Mouse (Mus musculus) mesoderm, embryonic 11.5 days (tissue): ENCODE results near the gene Gm9913.

Experiments
- DNase-seq: peaks from one replicate; pipeline ENCODE4 v3.0.0-alpha.2; 2012; ENCODE audit warnings: low read depth, low spot score

Gene Gm9913

GRCm38 (mm10) chr2:125494831-125495812 is 9.8 kb upstream of the Gm9913 start:
- no peak for DNase-seq

GRCm38 (mm10) chr2:125496696-125497095 is 8.2 kb upstream of the Gm9913 start:
- no peak for DNase-seq

DNA sequence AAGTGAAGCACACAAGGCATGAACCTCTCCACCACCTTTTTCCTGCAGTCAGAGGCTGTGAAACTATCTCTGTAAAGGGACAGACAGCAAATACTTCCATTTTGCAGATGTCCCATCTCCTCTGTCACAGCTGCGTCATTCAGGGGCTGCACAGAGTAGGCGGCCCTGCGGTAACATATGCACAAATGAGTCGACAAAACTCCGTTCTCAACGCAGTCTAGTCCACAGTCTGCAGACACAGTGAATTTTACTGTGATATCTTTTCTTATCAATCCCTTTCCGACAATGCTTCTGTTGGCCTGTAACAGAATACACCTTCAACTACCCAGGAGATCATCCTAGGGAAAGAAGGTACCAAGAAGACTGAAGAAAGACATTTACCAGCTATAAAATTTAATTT is 6.7 kb upstream of the Gm9913 start:
- DNase-seq = no peak

DNA sequence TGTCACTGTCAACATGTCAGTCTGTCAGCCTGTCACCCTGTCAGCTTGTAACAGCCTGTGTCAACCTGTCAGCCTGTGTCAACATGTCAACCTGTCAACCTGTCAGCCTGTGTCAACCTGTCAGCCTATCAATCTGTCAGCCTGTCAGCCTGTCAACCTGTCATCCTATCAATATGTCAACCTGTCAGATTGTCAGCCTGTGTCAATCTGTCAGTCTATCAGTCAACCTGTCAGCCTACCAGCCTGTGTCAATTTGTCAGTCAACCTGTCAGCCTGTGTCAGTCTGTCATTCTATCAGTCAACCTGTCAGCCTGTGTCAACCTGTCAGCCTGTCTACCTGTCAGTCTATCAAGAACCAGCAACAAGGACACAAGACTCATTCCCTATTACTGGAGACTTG is 3.4 kb upstream of the Gm9913 start:
- peak; percentile 30 for DNase-seq

DNA sequence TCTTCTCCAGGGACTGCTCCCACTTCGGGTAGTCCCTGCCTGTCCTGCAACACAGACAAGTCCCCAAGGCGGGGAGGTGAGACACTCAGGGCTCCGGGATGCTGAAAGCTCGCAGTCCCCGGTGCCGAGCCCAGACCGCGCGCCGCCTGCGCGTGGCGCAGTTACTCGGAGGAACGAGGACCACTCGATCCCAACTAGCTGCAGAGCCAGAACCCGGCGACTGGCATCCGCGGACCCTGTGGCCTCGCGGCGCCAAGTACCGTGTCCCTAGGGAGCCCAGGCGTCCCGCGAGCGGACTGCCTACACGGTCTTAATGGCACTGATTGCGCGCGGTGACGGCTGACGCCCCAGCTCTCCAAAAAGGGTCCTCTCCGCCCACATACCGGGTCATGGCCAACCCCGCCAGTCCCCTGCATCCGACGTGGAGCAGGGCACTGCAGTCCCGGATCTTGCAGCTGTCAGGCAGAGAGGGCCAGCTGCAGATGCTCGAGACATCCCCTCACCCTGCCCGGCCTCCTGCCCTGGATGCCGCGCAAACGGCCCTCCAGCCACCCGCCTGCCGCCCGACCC is 942 bp downstream of the Gm9913 start:
- DNase-seq = peak; percentile 70

DNA sequence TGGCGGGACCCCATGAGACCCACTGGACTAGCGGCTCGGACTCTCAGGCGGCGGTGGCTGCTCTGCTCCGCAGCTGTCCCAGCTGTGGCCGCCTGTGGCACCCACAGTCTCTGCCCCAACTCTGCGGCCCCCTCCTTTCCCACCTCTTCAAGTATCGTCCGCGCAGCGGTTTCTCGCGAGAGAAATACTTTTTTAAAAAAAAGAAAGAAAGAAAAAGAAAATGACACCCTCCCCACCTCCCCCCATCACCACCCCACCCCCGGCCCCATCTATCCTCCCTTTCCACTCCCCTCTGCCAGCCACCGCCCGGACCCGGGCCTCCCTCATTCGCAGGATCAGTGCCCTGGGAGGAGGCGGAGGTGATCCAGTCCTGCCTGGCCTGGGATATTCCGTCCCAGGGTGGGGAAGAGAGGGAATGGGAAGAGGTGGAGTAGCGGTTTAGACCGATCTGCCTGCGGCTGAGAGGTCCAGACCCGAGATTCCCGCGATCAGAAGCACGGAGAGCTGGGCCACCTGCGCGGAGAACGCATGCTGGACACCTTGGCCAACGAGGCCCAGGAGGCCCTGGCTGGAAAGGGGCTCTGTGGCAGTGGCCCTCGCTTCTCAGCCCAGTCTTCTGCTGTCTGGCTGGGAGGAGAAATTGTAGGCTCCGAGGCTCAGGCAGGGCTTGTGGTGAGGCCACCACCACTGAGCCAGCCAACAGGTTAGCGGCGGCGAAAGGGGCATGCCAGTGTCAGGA is 1.6 kb downstream of the Gm9913 start:
- peak; percentile 85 for DNase-seq

DNA sequence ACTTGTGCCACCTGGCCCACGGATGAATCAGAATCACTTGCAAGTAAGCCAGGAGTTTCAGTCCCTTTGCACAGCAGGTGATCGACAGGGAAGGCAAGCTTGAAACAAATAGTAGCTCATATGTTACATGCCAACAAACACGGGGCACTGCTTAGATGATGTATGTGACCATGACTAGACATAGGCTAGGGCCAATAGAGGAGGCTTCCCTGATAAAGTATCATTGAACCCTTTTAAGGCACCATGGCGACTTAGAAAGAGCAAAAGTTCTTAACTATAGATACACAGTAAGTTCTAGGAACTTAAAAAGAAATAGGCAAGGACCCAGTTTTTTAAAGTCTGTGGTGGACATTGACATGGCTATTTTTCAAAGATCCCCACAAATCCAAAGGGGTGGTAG is 3.0 kb downstream of the Gm9913 start, which contains the start of gene Fbn1:
TSS of gene Fbn1 (minus strand) at position 101 of the 400 bp plus-strand sequence.
- no peak for DNase-seq

DNA sequence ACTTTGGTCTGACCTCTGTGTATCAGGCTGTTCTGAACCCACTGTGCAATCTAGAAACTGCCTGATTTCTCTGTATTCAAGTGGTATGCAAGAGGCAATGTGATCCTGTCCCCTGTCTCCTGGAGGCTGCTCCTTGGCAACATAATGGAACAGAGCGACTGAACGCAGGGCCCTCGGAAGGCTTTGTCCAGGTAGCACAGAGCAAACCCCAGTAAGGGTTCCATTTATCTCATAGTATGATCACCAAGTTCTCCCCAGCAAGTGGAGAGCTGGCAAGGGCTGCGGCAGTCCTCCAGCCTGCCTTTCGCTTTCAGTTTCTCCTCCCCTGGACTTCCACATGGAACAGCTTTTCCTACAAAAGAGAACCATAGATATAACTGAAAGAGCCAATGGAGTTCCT is 3.5 kb downstream of the Gm9913 start:
- no peak for DNase-seq

DNA sequence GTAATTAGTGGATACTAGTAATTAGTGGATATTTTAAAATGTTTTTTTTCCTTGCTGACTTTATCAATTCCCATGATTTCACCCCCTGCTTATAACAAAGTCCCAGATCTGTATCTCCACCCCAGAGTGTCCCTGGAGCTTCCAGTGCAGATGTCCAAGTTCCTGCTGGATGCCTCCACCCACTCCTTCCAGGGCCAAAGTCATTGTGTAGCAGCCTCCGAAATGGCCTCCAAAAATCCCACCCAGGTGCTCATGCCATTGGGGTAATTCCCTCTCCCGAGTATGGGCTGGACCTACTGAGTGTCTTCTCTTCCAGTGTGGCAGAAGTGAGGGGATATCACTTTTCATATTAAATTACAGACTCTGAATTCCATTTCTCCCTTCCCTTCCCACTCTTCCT is 5.9 kb downstream of the Gm9913 start:
- no peak for DNase-seq

GRCm38 (mm10) chr2:125511898-125512297 is 7.0 kb downstream of the Gm9913 start:
- DNase-seq = no peak

- no peak for DNase-seq
Observed at GRCm38 (mm10) chr2:125512544-125512943, 7.7 kb downstream of the Gm9913 start.

GRCm38 (mm10) chr2:125514391-125514790 is 9.5 kb downstream of the Gm9913 start:
- DNase-seq = no peak

DNA sequence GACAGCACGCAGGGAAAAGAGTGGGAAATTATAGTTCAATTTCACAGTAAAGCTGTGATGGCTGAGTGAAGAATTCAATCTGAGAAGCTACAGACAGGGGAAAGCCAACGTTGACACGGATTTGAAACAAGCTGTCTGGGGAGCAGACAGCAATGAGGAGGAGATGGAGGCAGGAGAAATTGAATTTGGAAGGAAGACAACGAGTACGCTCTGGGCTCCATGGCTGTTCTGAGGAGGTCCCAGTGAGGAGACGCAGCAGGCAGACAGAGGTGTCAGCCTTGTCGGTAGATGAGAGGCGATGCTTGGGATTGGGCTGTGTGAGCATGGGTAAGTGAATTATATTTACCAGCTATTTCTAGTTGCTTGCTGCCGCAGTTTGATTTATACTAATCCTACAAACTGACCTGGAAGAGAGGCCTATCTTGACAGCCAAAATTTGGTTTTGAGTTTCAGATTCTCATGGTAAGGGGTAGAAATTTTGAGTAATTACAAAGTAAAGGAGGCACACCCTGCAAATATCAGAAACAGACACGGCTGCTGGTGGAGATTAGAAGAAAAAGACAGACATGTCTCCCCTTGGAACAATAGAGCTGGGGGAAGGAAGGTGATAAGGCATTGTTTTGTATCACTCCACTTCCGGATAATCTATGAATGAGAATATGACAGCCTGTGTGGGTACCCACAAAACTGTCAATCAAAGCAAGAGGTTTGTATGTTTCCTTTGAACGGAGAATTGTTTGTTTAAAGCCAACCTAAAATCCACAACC is 10.6 kb downstream of the Gm9913 start:
- no peak for DNase-seq

DNA sequence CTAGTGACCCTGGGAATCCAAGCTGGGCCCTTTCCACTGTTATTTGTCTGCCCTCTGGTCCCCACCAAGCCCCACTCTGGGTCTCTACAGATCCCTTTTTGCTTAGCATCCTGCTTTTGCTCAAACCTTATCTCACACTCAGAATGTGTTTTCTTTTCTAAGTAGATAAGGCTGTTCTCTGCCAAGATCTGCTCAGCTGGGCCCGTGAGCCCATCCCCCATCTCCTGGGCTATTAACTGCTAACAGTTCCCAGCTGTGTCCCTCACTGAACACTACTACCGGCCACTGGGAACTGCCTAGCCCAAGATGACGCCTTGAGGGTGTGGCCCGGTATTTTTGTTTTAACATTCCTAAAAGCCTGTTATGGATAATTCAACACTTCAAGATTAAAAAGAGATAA is 11.7 kb downstream of the Gm9913 start:
- peak; percentile 46 for DNase-seq

DNA sequence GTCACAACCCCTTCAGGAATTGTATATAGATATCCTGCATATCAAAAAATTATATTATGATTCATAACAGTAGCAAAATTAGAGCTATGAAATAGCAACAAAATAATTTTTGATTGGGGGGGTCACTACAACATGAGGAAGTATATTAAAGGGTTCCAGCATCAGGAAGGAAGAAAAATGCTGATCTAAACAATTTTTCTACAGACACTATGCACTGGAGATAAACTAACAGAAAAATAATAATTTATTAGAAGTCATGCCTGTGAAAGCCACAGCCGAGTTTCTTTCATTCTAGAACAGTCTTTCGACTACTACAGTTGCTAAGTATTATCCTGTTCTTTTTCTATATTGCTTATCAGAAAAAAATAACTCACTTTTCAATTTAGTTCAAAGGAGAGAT is 20.6 kb downstream of the Gm9913 start:
- no peak for DNase-seq

GRCm38 (mm10) chr2:125526566-125526965 is 21.7 kb downstream of the Gm9913 start:
- DNase-seq = no peak

DNA sequence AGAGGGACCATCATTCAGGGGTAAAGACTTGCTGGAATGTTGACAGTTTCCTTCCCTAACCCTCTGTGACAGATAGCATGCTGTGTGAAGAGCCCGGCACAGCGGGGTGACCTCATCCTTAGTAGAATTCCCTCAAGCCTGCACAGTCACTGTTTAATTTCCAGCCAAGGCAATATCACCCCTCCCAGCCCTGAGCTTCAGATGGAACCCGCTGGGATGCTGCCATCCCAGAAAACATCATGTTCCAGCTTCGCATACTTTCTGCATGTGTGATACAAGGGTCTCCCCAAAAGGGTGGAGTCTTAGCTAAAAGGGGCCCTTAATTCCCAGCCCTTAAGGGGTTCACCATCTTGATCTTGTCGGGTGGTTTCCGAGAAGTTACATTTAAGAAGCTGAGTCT is 25.8 kb downstream of the Gm9913 start:
- no peak for DNase-seq

- DNase-seq = no peak
Observed at GRCm38 (mm10) chr2:125539640-125540039, 34.8 kb downstream of the Gm9913 start.

- no peak for DNase-seq
Observed at GRCm38 (mm10) chr2:125540579-125540978, 35.7 kb downstream of the Gm9913 start.

DNA sequence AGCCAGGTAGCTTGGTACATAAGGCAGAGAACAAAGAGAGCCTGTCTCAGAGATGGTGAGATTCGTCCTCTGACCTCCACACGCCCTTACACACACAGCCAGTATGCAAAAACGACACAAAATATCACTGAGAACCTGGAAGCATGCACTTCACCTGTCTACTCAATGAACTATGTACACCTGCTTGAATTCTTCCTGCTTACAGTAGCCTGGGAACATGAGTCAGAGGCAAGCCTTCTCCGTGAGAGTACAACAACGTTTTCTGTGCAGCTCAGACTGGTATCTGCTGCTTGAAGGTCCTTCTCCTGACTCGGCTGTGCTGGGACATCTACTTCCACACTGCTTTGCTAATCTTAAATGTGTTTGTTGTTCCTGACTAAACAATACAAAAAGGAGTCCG is 36.6 kb downstream of the Gm9913 start:
- no peak for DNase-seq

DNA sequence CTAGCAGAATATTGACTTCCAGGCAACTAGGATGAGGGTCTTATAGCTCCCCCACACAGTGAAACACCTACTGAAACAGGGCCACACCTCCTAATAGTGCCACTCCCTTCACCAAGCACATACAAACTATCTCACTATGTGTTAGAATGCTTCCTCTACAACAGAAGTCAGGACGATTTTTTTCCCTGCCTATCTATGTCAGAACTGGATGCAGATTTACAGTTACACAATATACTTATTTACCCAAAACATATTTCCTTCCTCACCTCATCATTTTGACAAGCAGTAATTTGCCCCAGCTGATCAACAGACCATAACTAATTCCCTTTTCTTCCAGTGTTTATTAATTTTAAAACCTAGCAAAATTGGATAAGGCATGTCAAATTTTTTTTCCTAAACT is 38.8 kb downstream of the Gm9913 start:
- no peak for DNase-seq

DNA sequence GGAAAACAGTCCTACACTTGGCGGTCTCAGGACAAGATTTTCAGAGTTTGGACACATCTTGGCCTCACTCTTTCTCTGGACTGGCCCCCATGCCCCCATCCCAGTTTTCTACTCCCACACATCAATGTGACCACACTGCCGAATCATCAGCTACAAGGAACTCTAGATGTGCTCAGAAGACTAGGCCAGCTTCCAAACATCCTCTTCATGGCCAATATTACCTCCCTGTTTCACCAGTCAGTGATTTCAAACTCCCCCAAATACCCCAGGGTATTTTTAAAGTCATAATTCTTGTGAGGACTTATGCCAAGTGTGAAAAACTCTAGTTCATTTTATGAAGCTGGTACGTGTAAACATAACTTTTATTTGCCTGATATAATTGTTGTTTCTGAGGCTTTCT is 40.1 kb downstream of the Gm9913 start:
- no peak for DNase-seq
